Mouse (Mus musculus): ENCODE results near the gene Olah.
"Not testable (repeated sequence)": the region's sequence is repeated elsewhere in the genome, so short reads cannot be mapped to it uniquely, and the experiment has no call there.

The Olah gene

DNA sequence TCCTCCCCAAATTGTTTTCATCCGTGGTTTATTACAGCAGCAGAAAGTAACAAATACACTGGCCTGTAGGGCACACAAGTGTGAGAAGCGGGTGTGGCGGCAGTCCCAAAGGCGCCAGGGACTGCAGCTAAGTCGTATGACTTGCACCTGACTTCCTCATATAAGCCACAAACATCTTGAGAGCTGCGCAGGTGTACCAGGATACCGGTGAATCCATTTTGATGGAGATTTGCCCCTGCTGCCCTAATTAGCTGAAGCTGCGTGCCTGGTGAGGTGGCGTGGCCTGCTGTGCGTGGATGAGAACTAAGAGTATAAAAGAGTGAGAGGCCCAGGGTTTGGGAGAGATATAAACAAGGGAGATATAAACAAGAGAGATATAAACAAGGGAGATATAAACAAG is at the start of gene Olah:
TSS of gene Olah (minus strand) at position 101 of the 400 bp plus-strand sequence.
- not testable (repeated sequence) for DNase-seq

DNA sequence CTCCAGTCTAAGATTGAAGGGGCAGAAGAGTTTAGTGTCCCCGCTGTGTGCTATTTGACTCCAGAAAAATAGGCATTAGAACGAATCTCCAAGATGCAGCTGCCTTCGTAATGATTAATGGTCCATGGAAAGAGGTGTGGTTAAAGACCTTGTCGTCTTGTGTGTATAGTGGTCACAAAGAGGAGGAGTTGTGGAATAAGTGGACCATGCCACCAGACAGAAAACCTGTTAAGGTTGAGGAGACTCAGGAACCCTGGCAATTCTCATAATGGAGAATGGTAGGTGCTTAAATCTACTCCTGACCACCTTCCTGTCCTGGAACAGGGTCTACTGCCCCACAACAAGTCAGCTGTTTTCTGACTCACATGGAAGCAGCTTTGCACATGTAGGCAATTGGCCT is 49.0 kb upstream of the Olah start:
- no peak for DNase-seq

DNA sequence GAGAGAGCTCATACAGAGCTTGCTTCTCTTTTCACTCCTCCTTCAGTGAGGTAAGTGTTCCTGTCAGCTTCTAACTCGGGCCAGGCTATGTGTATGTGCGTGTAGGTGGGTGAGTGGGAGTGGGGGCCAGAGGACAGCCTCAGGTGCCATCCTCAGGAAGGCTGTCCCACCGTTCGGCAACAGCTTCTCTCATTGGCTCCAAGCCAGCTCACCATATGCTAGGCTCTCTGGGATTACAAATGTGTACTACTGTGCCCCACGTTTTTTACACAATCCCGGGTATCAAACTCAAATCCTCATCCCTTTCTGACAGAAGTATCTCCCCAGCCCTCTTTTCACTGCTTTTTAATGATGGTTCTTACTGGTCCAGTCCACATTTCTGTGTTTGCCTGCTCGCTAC is 47.2 kb upstream of the Olah start:
- no peak for DNase-seq

GRCm38 (mm10) chr2:3437956-3438355 is 40.9 kb upstream of the Olah start:
- no peak for DNase-seq

GRCm38 (mm10) chr2:3435369-3436061 is 38.5 kb upstream of the Olah start:
- DNase-seq: no peak

- DNase-seq: no peak
These were observed 33.9 kb upstream of the Olah start for GRCm38 (mm10) chr2:3430956-3431355.

DNA sequence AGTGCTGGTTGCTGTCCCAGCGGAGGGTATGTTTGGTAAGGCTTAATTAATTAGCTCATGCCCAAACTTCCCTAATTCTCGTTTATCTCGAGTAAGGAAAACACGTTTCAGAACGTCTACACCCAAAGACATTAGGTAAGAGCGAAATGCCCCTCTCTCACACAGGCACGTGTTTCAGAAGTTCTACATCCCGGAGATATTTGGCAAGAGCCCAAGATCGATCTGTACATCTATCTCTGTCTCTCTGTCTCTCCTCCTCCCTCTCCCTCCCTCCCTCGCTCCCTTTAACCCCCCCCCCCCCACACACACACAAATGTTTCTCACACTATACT is 27.5 kb upstream of the Olah start:
- DNase-seq: no peak

GRCm38 (mm10) chr2:3423841-3424578 is 27.0 kb upstream of the Olah start, which contains the start of gene Dclre1c:
TSS of gene Dclre1c (plus strand) at chr2:3424131.
- peak; percentile 94 to 95 for DNase-seq

DNA sequence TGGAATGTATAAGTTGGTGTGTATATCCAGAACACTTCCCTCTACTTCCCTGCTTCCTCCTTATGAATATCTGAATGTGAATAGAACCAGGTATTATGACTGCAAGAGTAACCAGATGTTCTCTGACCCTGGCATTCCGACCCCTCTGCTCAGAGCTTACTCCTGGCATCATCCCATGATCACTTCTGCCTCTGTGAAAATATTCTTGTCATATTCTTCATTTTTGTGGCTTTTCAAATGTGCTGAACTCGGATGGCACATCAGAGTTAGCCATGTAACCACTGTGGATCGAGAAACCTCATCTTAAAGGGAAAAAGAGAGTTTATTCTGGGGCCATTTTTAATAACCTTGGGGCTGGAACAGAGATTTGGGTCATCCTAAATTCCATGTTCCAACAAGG is 25.5 kb upstream of the Olah start, which contains the start of gene Meig1:
TSS of gene Meig1 (minus strand) at position 101 of the 400 bp plus-strand sequence.
- DNase-seq: no peak

- no peak for DNase-seq
These were observed 23.1 kb upstream of the Olah start for GRCm38 (mm10) chr2:3420157-3420556.

DNA sequence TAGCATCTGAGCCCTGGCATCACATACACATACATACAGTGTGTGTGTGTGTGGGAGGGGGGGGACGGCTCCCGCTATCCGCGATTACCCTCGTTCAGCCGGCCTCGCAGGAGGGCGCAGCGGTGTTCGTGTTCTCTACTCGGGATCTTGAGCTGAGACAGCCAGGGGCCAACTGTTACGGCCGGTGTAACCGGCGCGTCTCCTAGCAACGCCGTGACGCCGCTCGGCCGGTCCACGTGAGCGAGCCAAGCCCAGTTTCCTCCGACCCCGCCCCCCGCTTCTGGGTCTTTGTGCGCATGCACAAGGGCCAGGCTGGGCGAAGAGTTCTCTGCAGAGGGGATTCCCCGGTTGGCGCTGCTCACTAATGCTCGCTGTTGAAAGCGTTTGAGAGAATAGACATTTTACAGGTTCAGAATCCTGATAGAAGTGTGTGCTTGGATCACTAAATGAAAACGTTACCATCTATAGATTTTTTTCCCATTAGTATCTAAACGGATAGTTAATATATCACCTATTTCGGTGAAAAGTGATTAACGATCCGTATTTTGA is 21.9 kb upstream of the Olah start:
- DNase-seq: peak; percentile 97 to 100

GRCm38 (mm10) chr2:3415676-3416075 is 18.7 kb upstream of the Olah start:
- no peak for DNase-seq

- DNase-seq: peak; percentile 69 to 88
These were observed 17.2 kb upstream of the Olah start for GRCm38 (mm10) chr2:3414241-3414640.

- no peak for DNase-seq
These were observed 10.7 kb upstream of the Olah start for GRCm38 (mm10) chr2:3407756-3408155.

DNA sequence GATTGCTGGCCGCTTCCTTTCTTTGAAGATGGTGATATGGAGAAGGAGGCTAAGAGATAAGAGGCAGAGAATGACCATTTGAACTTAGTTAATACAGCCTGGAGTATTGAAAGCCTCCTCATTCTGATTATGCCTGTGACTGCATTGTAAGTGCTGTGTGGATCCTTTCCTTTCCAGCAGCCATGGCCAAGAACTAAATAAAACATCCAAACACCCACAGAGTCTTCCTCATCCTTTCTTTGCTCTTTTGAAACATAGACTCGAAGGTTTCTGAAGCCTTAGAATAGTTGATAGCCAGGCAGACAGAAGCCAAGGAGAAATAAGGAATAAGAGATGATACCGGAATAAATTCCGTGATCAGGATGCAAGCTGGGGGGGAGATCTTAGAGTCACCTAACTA is 9.0 kb upstream of the Olah start:
- DNase-seq: no peak

DNA sequence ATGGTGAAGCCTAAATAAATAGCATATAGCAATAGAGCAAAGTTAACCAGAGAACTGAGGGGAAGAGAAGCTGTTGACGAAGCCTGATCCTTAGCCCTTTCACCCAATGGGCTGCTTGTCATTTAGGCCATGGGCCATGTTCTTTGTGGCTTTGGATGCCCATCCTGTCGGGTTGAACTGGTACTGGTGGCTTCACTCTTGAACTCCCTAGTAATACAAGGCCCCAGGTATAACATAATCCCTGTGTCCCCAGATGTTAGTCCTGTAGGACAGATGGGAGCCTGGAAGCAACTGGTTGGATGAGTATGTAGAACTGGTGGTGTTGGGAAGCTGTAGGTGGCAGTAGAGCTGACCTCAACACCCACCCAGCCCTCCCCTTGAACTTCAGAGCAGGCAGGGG is 5.1 kb downstream of the Olah start:
- no peak for DNase-seq

GRCm38 (mm10) chr2:3387105-3387860 is 9.7 kb downstream of the Olah start:
- no peak for DNase-seq

DNA sequence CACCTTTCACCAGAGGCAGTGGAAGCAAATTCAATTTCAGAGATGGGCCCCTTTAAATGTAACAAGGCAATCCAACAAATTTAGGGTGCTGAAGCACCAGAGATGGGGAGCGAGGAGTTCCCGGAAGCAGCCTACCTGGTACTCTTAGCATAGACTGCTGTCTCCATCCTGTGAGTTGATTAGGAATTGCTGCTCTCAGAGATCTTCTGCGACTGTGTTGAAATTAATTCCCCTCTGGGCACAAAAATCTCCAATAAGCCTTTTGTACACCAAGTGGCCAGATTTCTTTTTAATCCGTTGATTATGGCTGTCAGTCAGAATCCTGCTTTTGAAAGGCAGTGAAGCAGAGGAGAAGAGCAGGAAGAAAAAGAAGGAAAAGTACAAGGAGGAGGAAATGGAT is 31.9 kb downstream of the Olah start:
- DNase-seq: no peak

DNA sequence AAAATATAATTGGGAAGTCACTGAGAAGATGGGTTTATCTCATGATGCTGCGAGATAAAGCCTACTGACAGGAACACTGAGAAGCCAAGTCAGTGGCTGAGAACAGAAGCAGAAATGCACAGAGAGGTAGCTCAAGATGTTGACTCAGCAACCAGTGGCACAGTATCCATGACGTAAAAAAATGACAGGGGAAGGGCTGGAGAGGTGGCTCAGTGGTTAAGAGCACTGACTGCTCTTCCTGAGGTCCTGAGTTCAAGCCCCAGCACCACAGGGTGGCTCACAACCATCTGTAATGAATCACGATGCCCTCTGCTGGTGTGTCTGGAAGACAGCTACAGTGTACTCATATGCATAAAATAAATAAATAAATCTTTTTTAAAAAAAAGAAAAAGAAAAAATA is 35.9 kb downstream of the Olah start:
- no peak for DNase-seq

DNA sequence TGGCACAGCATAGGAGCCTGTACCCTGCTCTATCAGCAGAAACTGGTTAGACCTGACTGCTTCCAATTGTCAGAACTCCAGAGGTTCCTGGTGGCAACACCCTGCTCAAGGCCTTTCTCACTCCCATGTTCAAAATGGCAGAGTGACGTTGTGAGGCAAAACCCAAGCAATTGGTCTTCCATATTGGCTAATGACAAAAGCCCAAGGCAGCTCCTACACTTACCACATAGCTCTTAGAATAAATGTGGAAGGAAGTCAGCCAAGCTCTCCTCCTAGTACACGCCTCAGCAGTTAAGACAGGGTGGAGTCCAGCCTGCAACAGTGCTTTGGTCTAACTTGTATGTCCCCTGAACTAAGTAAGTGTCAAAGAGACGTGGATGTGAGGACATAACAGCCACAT is 39.1 kb downstream of the Olah start:
- DNase-seq: no peak

GRCm38 (mm10) chr2:3356311-3356710 is 40.7 kb downstream of the Olah start:
- no peak for DNase-seq

GRCm38 (mm10) chr2:3355793-3356192 is 41.2 kb downstream of the Olah start:
- no peak for DNase-seq

GRCm38 (mm10) chr2:3353160-3353559 is 43.9 kb downstream of the Olah start:
- no peak for DNase-seq
